ENCODE assay signal across 10 mouse cellular contexts in the genomic region with DNA sequence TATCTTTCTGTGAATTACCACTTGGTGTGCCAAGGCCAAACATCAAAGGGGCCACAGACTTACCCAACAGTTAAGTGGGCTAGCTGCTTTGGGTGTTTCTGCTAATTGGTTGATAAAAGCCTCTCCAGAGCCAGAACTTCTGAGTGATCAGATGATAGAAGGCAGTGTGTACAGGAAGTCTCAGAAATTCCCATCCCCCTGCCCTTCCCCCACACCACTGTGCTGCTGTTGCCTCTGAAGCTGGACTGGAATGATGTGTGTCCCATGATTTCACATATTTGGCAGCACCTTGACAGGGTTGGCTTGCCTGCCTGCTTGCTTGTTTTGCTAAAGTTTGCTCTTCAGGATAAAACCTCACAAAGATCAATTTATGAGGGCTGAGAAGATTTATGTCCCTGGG.
A peak's percentile ranks its signal among the peaks of the same experiment; 100 is the strongest.
DNase-seq lines count a peak whose midpoint lies in the region; ATAC-seq and TF ChIP-seq lines count a peak whose summit lies in the region.
"Had no signal": no experiment of that assay in that cellular context is flagged by ENCODE, and none has a peak within 500 bp of the region (broad histone marks: within the 10 kb centered on the region; RNA-seq: fewer than 3 reads in every experiment).

No protein-coding gene starts in this region.

- peak; percentile 46; the same call in 1 of the 2 replicates for ATAC-seq in intestine, postnatal 0 days
- ATAC-seq in hindbrain, embryonic 13.5 days (ENCODE audit: low FRiP score): no peak
- no peak for ATAC-seq in kidney, embryonic 14.5 days (ENCODE audit: low FRiP score, low TSS enrichment)
- ATAC-seq: hindbrain, embryonic 16.5 days had no signal

- TF ChIP-seq POLR2A in brain, embryonic 14.5 days (IDR thresholded peaks at IDR 0.05; ENCODE audit: borderline replicate concordance, extremely low read depth, insufficient read depth, insufficient read length, poor library complexity, severe bottlenecking): no peak

- no peaks in the 10 kb centered on the region for H3K9me3 ChIP-seq in intestine, postnatal 0 days (ENCODE audit: control insufficient read depth)
- H3K9me3 ChIP-seq in hindbrain, embryonic 13.5 days: no peaks in the 10 kb centered on the region
- no peaks in the 10 kb centered on the region for H3K9me3 ChIP-seq in kidney, embryonic 14.5 days (ENCODE audit: control insufficient read depth, low read length)
- H3K9me3 ChIP-seq: G1E had no signal

- peak overlapping the region; percentile 64; the same call in 1 of the 2 replicates for H3K27ac ChIP-seq in intestine, postnatal 0 days (ENCODE audit: low read depth, low read length)
- H3K27ac ChIP-seq in hindbrain, embryonic 13.5 days: no peak overlapping the region
- H3K27ac ChIP-seq in kidney, embryonic 14.5 days (ENCODE audit: low read depth, low read length): no peak overlapping the region

- no peak overlapping the region for H3K9ac ChIP-seq in intestine, postnatal 0 days (ENCODE audit: low read depth, low read length)
- H3K9ac ChIP-seq in hindbrain, embryonic 13.5 days: no peak overlapping the region
- H3K9ac ChIP-seq in kidney, embryonic 14.5 days (ENCODE audit: low read depth, low read length): no peak overlapping the region

- DNase-seq in heart, postnatal 4 days: peak; percentile 7
- no peak for DNase-seq in heart, adult 11 months
- DNase-seq in brain, embryonic 14.5 days (ENCODE audit: low read depth): peak; percentile 42
- DNase-seq in retina, embryonic 14.5 days (ENCODE audit: low spot score): peak; percentile 3
- DNase-seq in cerebellum, postnatal 10 days: no peak

- H3K36me3 ChIP-seq in intestine, postnatal 0 days (ENCODE audit: control insufficient read depth, insufficient read depth): no peaks in the 10 kb centered on the region
- no peaks in the 10 kb centered on the region for H3K36me3 ChIP-seq in hindbrain, embryonic 13.5 days
- no peaks in the 10 kb centered on the region for H3K36me3 ChIP-seq in kidney, embryonic 14.5 days (ENCODE audit: control insufficient read depth, insufficient read depth, low read length)
- H3K36me3 ChIP-seq: G1E had no signal

- TF ChIP-seq CTCF in brain, embryonic 14.5 days (IDR thresholded peaks at IDR 0.05; ENCODE audit: borderline replicate concordance, extremely low read depth, insufficient read depth, insufficient read length): no peak
- TF ChIP-seq CTCF in intestine, postnatal 0 days (IDR thresholded peaks at IDR 0.05; ENCODE audit: low read depth): no peak

- H3K4me3 ChIP-seq in intestine, postnatal 0 days (ENCODE audit: low read depth, low read length): no peak overlapping the region
- no peak overlapping the region for H3K4me3 ChIP-seq in hindbrain, embryonic 13.5 days
- H3K4me3 ChIP-seq in kidney, embryonic 14.5 days (ENCODE audit: low read length): no peak overlapping the region

- H3K4me2 ChIP-seq in intestine, postnatal 0 days (replicated peaks; ENCODE audit: low read depth): peak overlapping the region; percentile 35; the same call in 1 of the 2 replicates
- no peak overlapping the region for H3K4me2 ChIP-seq in hindbrain, embryonic 13.5 days
- H3K4me2 ChIP-seq in kidney, embryonic 14.5 days (replicated peaks; ENCODE audit: low read depth, low read length): no peak overlapping the region

- H3K27me3 ChIP-seq in intestine, postnatal 0 days (replicated peaks; ENCODE audit: control insufficient read depth, insufficient read depth, low read length): no peaks in the 10 kb centered on the region
- no peaks in the 10 kb centered on the region for H3K27me3 ChIP-seq in hindbrain, embryonic 13.5 days
- H3K27me3 ChIP-seq in kidney, embryonic 14.5 days (ENCODE audit: control insufficient read depth, insufficient read depth, low read length): no peaks in the 10 kb centered on the region

- 0 out of 2 replicates have a peak, but pooled peaks cover 3% of the 10 kb centered on the region for H3K4me1 ChIP-seq in intestine, postnatal 0 days (replicated peaks; ENCODE audit: control insufficient read depth, insufficient read depth, low read length)
- no peaks in the 10 kb centered on the region for H3K4me1 ChIP-seq in hindbrain, embryonic 13.5 days (replicated peaks)
- H3K4me1 ChIP-seq in kidney, embryonic 14.5 days (ENCODE audit: control insufficient read depth, insufficient read depth, low read length): no peaks in the 10 kb centered on the region

Comparison
In these comparisons a context has a peak if more than half of its experiments do, and no peak if none do; other contexts are left out.
1. DNase-seq: peak in heart, postnatal 4 days (single experiment), brain, embryonic 14.5 days (single experiment) and retina, embryonic 14.5 days (single experiment); none in heart, adult 11 months (single experiment) and cerebellum, postnatal 10 days (0 of 2).